Mouse (Mus musculus) small intestine, adult 2 months (tissue): ENCODE data around the gene Alk.

Experiments used
- CTCF ChIP-seq: fragments of 200-500 bp; IDR thresholded peaks from 2 replicates; pipeline ENCODE4 v1.5.1; 2012; ENCODE audit warnings: low read depth, mild to moderate bottlenecking, control low read depth, inconsistent platforms, low read length, moderate library complexity, mixed read lengths; ENCODE audit not compliant: insufficient replicate concordance, insufficient read length; ENCODE audit errors: extremely low read depth
- POLR2A ChIP-seq: fragments of 200-500 bp; IDR thresholded peaks from 2 replicates; pipeline ENCODE4 v1.6.1; 2012; ENCODE audit warnings: low read depth, mild to moderate bottlenecking, control low read depth, inconsistent platforms, low read length, moderate library complexity

- TF ChIP-seq POLR2A (no peak), CTCF (no peak)
Observed at GRCm38 (mm10) chr17:72362811-72363496, 241.5 kb downstream of the Alk start.
